Mouse (Mus musculus) v-Abl transformed pro-B cells (cell line): ENCODE results near the gene Fam43a.

Experiments
- in situ Hi-C, 2 experiments: fragments of 400-800 bp; cut with MboI; formaldehyde crosslinking; loops; one replicate each; pipeline ENCODE4 v1.15.1; 2025; ENCODE audit not compliant: unreplicated experiment in 2 of 2

The Fam43a gene

GRCm38 (mm10) chr16:30624640-30625039, 25.1 kb downstream of the Fam43a start:
- in situ Hi-C loops = no loop called here

GRCm38 (mm10) chr16:30627586-30628337, 28.2 kb downstream of the Fam43a start:
- in situ Hi-C loops = no loop called here

GRCm38 (mm10) chr16:30628401-30628800, 28.9 kb downstream of the Fam43a start:
- in situ Hi-C loops = no loop called here

GRCm38 (mm10) chr16:30629509-30629908, 30.0 kb downstream of the Fam43a start:
- in situ Hi-C loops = no loop called here

GRCm38 (mm10) chr16:30633906-30634746, 34.6 kb downstream of the Fam43a start:
- in situ Hi-C loops = no loop called here

GRCm38 (mm10) chr16:30638586-30638985, 39.1 kb downstream of the Fam43a start:
- in situ Hi-C loops = no loop called here

GRCm38 (mm10) chr16:30640591-30640990, 41.1 kb downstream of the Fam43a start:
- in situ Hi-C loops = no loop called here

- in situ Hi-C loops = no loop called here
These were observed 41.9 kb downstream of the Fam43a start for GRCm38 (mm10) chr16:30641408-30641807.

- in situ Hi-C loops = no loop called here
These were observed 42.7 kb downstream of the Fam43a start for GRCm38 (mm10) chr16:30642229-30642628.

GRCm38 (mm10) chr16:30644981-30645380, 45.5 kb downstream of the Fam43a start:
- in situ Hi-C loops = loop anchor here (5.0 kb wide), 2 partner anchors 38 to 43 kb away; no protein-coding TSS in a partner anchor

GRCm38 (mm10) chr16:30645841-30646558, 46.5 kb downstream of the Fam43a start:
- in situ Hi-C loops = loop anchor here (5.0 kb wide), 2 partner anchors 39 to 44 kb away; no protein-coding TSS in a partner anchor

- in situ Hi-C loops = loop anchor here (5.0 kb wide), 2 partner anchors 40 to 45 kb away; no protein-coding TSS in a partner anchor
These were observed 47.3 kb downstream of the Fam43a start for GRCm38 (mm10) chr16:30646856-30647255.

GRCm38 (mm10) chr16:30651292-30651691, 51.8 kb downstream of the Fam43a start:
- in situ Hi-C loops = no loop called here
